Mouse (Mus musculus) right cerebral cortex, postnatal 14 days (tissue): ENCODE measurements around the gene Ssr4.
"Not testable (repeated sequence)": the region's sequence is repeated elsewhere in the genome, so short reads cannot be mapped to it uniquely, and the experiment has no call there.

ENCODE experiments used
- DNase-seq: peaks from one replicate; pipeline ENCODE4 v3.0.0; 2022

The Ssr4 gene

GRCm38 (mm10) chrX:73786364-73787224, at the start of gene Ssr4, which contains the start of gene Idh3g:
Ssr4 (plus strand) TSS chrX:73787028.
Idh3g (minus strand) TSS chrX:73786897.
- DNase-seq = peak; percentile 82

GRCm38 (mm10) chrX:73738155-73738554, 48.7 kb upstream of the Ssr4 start:
- no peak for DNase-seq

GRCm38 (mm10) chrX:73739151-73739550, 47.7 kb upstream of the Ssr4 start:
- DNase-seq = no peak

- not testable (repeated sequence) for DNase-seq
Observed at GRCm38 (mm10) chrX:73739841-73740240, 47.0 kb upstream of the Ssr4 start.

- DNase-seq = no peak
Observed at GRCm38 (mm10) chrX:73744774-73745481, 41.9 kb upstream of the Ssr4 start.

GRCm38 (mm10) chrX:73748977-73749376, 37.9 kb upstream of the Ssr4 start:
- no peak for DNase-seq

- DNase-seq = no peak
Observed at GRCm38 (mm10) chrX:73756334-73757140, 30.3 kb upstream of the Ssr4 start, which contains the start of gene Plxnb3. Plxnb3 (plus strand) TSS chrX:73757090.

- no peak for DNase-seq
Observed at GRCm38 (mm10) chrX:73758611-73759290, 28.1 kb upstream of the Ssr4 start.

GRCm38 (mm10) chrX:73765311-73765710, 21.5 kb upstream of the Ssr4 start:
- peak; percentile 28 for DNase-seq

GRCm38 (mm10) chrX:73767267-73767666, 19.6 kb upstream of the Ssr4 start:
- DNase-seq = no peak

- DNase-seq = no peak
Observed at GRCm38 (mm10) chrX:73774168-73774760, 12.6 kb upstream of the Ssr4 start, which contains the start of gene Srpk3. Srpk3 (plus strand) TSS chrX:73774405.

GRCm38 (mm10) chrX:73774802-73775483, 11.9 kb upstream of the Ssr4 start:
- no peak for DNase-seq

- DNase-seq = no peak
Observed at GRCm38 (mm10) chrX:73782227-73782626, 4.6 kb upstream of the Ssr4 start.

- DNase-seq = no peak
Observed at GRCm38 (mm10) chrX:73785666-73786065, 1.2 kb upstream of the Ssr4 start.

- DNase-seq = no peak
Observed at GRCm38 (mm10) chrX:73787225-73787558, 364 bp downstream of the Ssr4 start.

GRCm38 (mm10) chrX:73788501-73788900, 1.7 kb downstream of the Ssr4 start:
- no peak for DNase-seq

- DNase-seq = no peak
Observed at GRCm38 (mm10) chrX:73793039-73793438, 6.2 kb downstream of the Ssr4 start.

- no peak for DNase-seq
Observed at GRCm38 (mm10) chrX:73793505-73793904, 6.7 kb downstream of the Ssr4 start.

- DNase-seq = no peak
Observed at GRCm38 (mm10) chrX:73797511-73797910, 10.7 kb downstream of the Ssr4 start.

GRCm38 (mm10) chrX:73798502-73798901, 11.7 kb downstream of the Ssr4 start:
- peak; percentile 62 for DNase-seq

- DNase-seq = no peak
Observed at GRCm38 (mm10) chrX:73805814-73806213, 19.0 kb downstream of the Ssr4 start.
